Mouse (Mus musculus): ENCODE data around the gene Selenon.

Gene Selenon

GRCm38 (mm10) chr4:134577281-134577680 lies 25.3 kb upstream of the Selenon start:
- DNase-seq: no peak

- no peak for DNase-seq
Observed at GRCm38 (mm10) chr4:134575486-134575885, 23.5 kb upstream of the Selenon start.

GRCm38 (mm10) chr4:134572449-134573300 lies 20.7 kb upstream of the Selenon start:
- DNase-seq: no peak

GRCm38 (mm10) chr4:134570704-134571451 lies 18.9 kb upstream of the Selenon start:
- DNase-seq: no peak

- DNase-seq: no peak
Observed at GRCm38 (mm10) chr4:134569831-134570230, 17.9 kb upstream of the Selenon start.

GRCm38 (mm10) chr4:134569205-134569604 lies 17.2 kb upstream of the Selenon start:
- no peak for DNase-seq

GRCm38 (mm10) chr4:134567377-134568226 lies 15.6 kb upstream of the Selenon start:
- peak; percentile 80 for DNase-seq

GRCm38 (mm10) chr4:134564093-134564492 lies 12.1 kb upstream of the Selenon start:
- no peak for DNase-seq

- DNase-seq: no peak
Observed at GRCm38 (mm10) chr4:134563624-134564023, 11.7 kb upstream of the Selenon start.

- no peak for DNase-seq
Observed at GRCm38 (mm10) chr4:134562014-134562413, 10.0 kb upstream of the Selenon start.

- no peak for DNase-seq
Observed at GRCm38 (mm10) chr4:134560699-134561098, 8.7 kb upstream of the Selenon start.

- no peak for DNase-seq
Observed at GRCm38 (mm10) chr4:134559154-134559553, 7.2 kb upstream of the Selenon start.

GRCm38 (mm10) chr4:134558570-134559113 lies 6.7 kb upstream of the Selenon start:
- DNase-seq: no peak

GRCm38 (mm10) chr4:134557626-134558249 lies 5.8 kb upstream of the Selenon start:
- DNase-seq: no peak

GRCm38 (mm10) chr4:134555956-134556580 lies 4.1 kb upstream of the Selenon start:
- DNase-seq: peak; percentile 55

- DNase-seq: no peak
Observed at GRCm38 (mm10) chr4:134553631-134554030, 1.7 kb upstream of the Selenon start.

GRCm38 (mm10) chr4:134549899-134550298 lies 2.1 kb downstream of the Selenon start:
- DNase-seq: no peak

- peak; percentile 66 for DNase-seq
Observed at GRCm38 (mm10) chr4:134548169-134548938, 3.6 kb downstream of the Selenon start.

GRCm38 (mm10) chr4:134546814-134547705 lies 4.9 kb downstream of the Selenon start:
- DNase-seq: peak; percentile 64

GRCm38 (mm10) chr4:134543261-134543660 lies 8.7 kb downstream of the Selenon start:
- DNase-seq: peak; percentile 95

All from lung, postnatal 10 days (tissue).